ENCODE assay signal across 13 mouse cellular contexts in genomic region chr19:3334550-3334949, GRCm38 (mm10). TPM values are rescaled to one million over a fixed set of nuclear protein-coding genes. Genes with fewer than 3 reads are reported as not detected.
A peak's percentile ranks its signal among the peaks of the same experiment; 100 is the strongest.
DNase-seq lines count a peak whose midpoint lies in the region; ATAC-seq and TF ChIP-seq lines count a peak whose summit lies in the region.
"Had no signal": no experiment of that assay in that cellular context is flagged by ENCODE, and none has a peak within 500 bp of the region (broad histone marks: within the 10 kb centered on the region; RNA-seq: fewer than 3 reads in every experiment).

No protein-coding gene starts in this region.

- no peaks in the 10 kb centered on the region for H3K9me3 ChIP-seq in kidney, embryonic 14.5 days (ENCODE audit: control insufficient read depth, low read length)
- no peaks in the 10 kb centered on the region for H3K9me3 ChIP-seq in MEL (replicated peaks; ENCODE audit: insufficient read depth, low read length)
- no peaks in the 10 kb centered on the region for H3K9me3 ChIP-seq in intestine, embryonic 16.5 days (ENCODE audit: control insufficient read depth, low read length)
- H3K9me3 ChIP-seq: forebrain, embryonic 10.5 days had no signal

- H3K9ac ChIP-seq in kidney, embryonic 14.5 days (ENCODE audit: low read depth, low read length), result no peak overlapping the region
- peak overlapping the region; percentile 23 for H3K9ac ChIP-seq in MEL (ENCODE audit: control insufficient read depth, low read depth, low read length, poor library complexity, severe bottlenecking)
- 0 out of 2 replicates have a peak overlapping the region, but pooled peaks have one; percentile 14 for H3K9ac ChIP-seq in intestine, embryonic 16.5 days (ENCODE audit: low read depth, low read length)

- H3K4me1 ChIP-seq in kidney, embryonic 14.5 days (ENCODE audit: control insufficient read depth, insufficient read depth, low read length), result peaks cover 10% of the 10 kb centered on the region
- H3K4me1 ChIP-seq in MEL (ENCODE audit: control insufficient read depth in 1 of 2, insufficient read depth in 2 of 2, low read length in 2 of 2), result peaks cover 10 to 23% of the 10 kb centered on the region in 2 experiments
- peaks cover 27% of the 10 kb centered on the region for H3K4me1 ChIP-seq in intestine, embryonic 16.5 days (ENCODE audit: control insufficient read depth, insufficient read depth, low read length)

- H3K4me3 ChIP-seq in kidney, embryonic 14.5 days (ENCODE audit: low read length), result no peak overlapping the region
- 0 out of 4 replicates have a peak overlapping the region, but pooled peaks have one; percentile 1 to 24 for H3K4me3 ChIP-seq in MEL (ENCODE audit: control insufficient read depth in 1 of 2, insufficient read depth in 1 of 2, low read depth in 2 of 2, low read length in 2 of 2)
- no peak overlapping the region for H3K4me3 ChIP-seq in intestine, embryonic 16.5 days (ENCODE audit: low read length)
- H3K4me3 ChIP-seq: forebrain, embryonic 10.5 days; heart, adult 2 months; left cerebral cortex, adult 2 months had no signal

- ATAC-seq in kidney, embryonic 14.5 days (ENCODE audit: low FRiP score, low TSS enrichment), result no peak
- ATAC-seq in intestine, embryonic 16.5 days, result peak; percentile 58
- ATAC-seq in megakaryocyte progenitor cell, adult 5-6 weeks (replicated peaks; ENCODE audit: poor library complexity), result peak; percentile 66

- WGBS in kidney, embryonic 14.5 days, result 89% methylated on average over 4 of the region's 4 CpGs
- WGBS in intestine, embryonic 16.5 days, result 65% methylated on average over 4 of the region's 4 CpGs

- no peak for TF ChIP-seq RAD21 in MEL (IDR thresholded peaks at IDR 0.05; ENCODE audit: low read depth, low read length)

- peak overlapping the region; percentile 48; the same call in 1 of the 2 replicates for H3K27ac ChIP-seq in kidney, embryonic 14.5 days (ENCODE audit: low read depth, low read length)
- H3K27ac ChIP-seq in MEL (ENCODE audit: control insufficient read depth, low read depth, low read length), result peak overlapping the region; percentile 92
- peak overlapping the region; percentile 91 for H3K27ac ChIP-seq in intestine, embryonic 16.5 days (ENCODE audit: low read length)
- H3K27ac ChIP-seq: forebrain, embryonic 10.5 days; heart, adult 2 months; left cerebral cortex, adult 2 months had no signal

- H3K79me2 ChIP-seq in MEL (ENCODE audit: control insufficient read depth, insufficient read depth, low read length, poor library complexity), result no peaks in the 10 kb centered on the region

- no peak for TF ChIP-seq CTCF in MEL (IDR thresholded peaks at IDR 0.05 in 2 of 3, conservative IDR thresholded peaks at IDR 0.05 in 1 of 3; ENCODE audit: control insufficient read depth in 1 of 3, insufficient read depth in 1 of 3, low read depth in 2 of 3, low read length in 3 of 3, poor library complexity in 1 of 3, severe bottlenecking in 1 of 3)

- no peaks in the 10 kb centered on the region for H3K27me3 ChIP-seq in kidney, embryonic 14.5 days (ENCODE audit: control insufficient read depth, insufficient read depth, low read length)
- no peaks in the 10 kb centered on the region for H3K27me3 ChIP-seq in MEL (ENCODE audit: control insufficient read depth in 1 of 2, insufficient read depth in 2 of 2, low read length in 2 of 2)
- H3K27me3 ChIP-seq in intestine, embryonic 16.5 days (replicated peaks; ENCODE audit: control insufficient read depth, insufficient read depth, low read length), result no peaks in the 10 kb centered on the region

- no peak for DNase-seq in kidney, postnatal 14 days
- peak; percentile 66 for DNase-seq in MEL (ENCODE audit: low read depth, low spot score)
- no peak for DNase-seq in layer of hippocampus, adult 9-11 months
- DNase-seq in adrenal gland, adult 8-10 months, result no peak
- DNase-seq: cerebellum, adult 9-11 months; heart, adult 2 months; heart, postnatal 14 days; lung, postnatal 4 days had no signal

- no peak for TF ChIP-seq POLR2A in MEL (IDR thresholded peaks at IDR 0.05; ENCODE audit: control insufficient read depth in 1 of 2, insufficient read depth in 1 of 2, low read depth in 1 of 2, low read length in 2 of 2, poor library complexity in 1 of 2)

- no peak; a peak in 1 of 4 replicates for TF ChIP-seq EP300 in MEL (IDR thresholded peaks at IDR 0.05; ENCODE audit: low read depth in 1 of 2, low read length in 2 of 2)

- H3K36me3 ChIP-seq in kidney, embryonic 14.5 days (ENCODE audit: control insufficient read depth, insufficient read depth, low read length), result no peaks in the 10 kb centered on the region
- H3K36me3 ChIP-seq in MEL (ENCODE audit: control insufficient read depth in 1 of 2, insufficient read depth in 2 of 2, low read length in 2 of 2), result peaks cover 0 to 22% of the 10 kb centered on the region in 2 experiments; a peak in 2 of 4 replicates
- H3K36me3 ChIP-seq in intestine, embryonic 16.5 days (ENCODE audit: control insufficient read depth, insufficient read depth, low read length), result no peaks in the 10 kb centered on the region
- H3K36me3 ChIP-seq: forebrain, embryonic 10.5 days had no signal

- no peak overlapping the region for H3K4me2 ChIP-seq in kidney, embryonic 14.5 days (replicated peaks; ENCODE audit: low read depth, low read length)
- H3K4me2 ChIP-seq in intestine, embryonic 16.5 days (ENCODE audit: low read depth, low read length), result peak overlapping the region; percentile 14

TF ChIP-seq in MEL, 35 proteins besides CTCF, POLR2A, EP300 and RAD21:
- no peak for TF ChIP-seq USF2 (IDR thresholded peaks at IDR 0.05; ENCODE audit: borderline replicate concordance in 1 of 2, insufficient read depth in 1 of 2, low read depth in 1 of 2, low read length in 2 of 2)
- TF ChIP-seq GATA1 (IDR thresholded peaks at IDR 0.05; ENCODE audit: low read depth, low read length), result peak; percentile 52; the same call in 1 of the 2 replicates
- TF ChIP-seq MYC (IDR thresholded peaks at IDR 0.05; ENCODE audit: low read depth, low read length), result no peak
- TF ChIP-seq GABPA (IDR thresholded peaks at IDR 0.05; ENCODE audit: low read depth, low read length), result no peak
- no peak for TF ChIP-seq TCF12 (IDR thresholded peaks at IDR 0.05; ENCODE audit: low read depth, low read length)
- no peak for TF ChIP-seq KAT2A (conservative IDR thresholded peaks at IDR 0.05; ENCODE audit: low read depth, low read length)
- TF ChIP-seq HCFC1 (IDR thresholded peaks at IDR 0.05; ENCODE audit: low read depth, low read length), result no peak
- peak; percentile 27; the same call in 1 of the 2 replicates for TF ChIP-seq ETS1 (IDR thresholded peaks at IDR 0.05; ENCODE audit: low read depth, low read length)
- peak; percentile 69 for TF ChIP-seq NRF1 (IDR thresholded peaks at IDR 0.05; ENCODE audit: insufficient read depth, low read depth, low read length, poor library complexity, severe bottlenecking)
TF ChIP-seq in MEL: peak in this region for 3.

RNA-seq across cellular contexts. Expression of gene Cpt1a, which starts 12.4 kb away (rescaled TPM):
- 10.0 and 23.8 TPM in 2 replicates for polyA plus RNA-seq in kidney, embryonic 14.5 days (2014; fragmentation: Nextera tagmentation; extraction: Ambion mirVana)
- 16.1 and 16.2 TPM in 2 replicates for total RNA-seq in MEL (2012; rRNA removed)
- polyA plus RNA-seq in MEL (2012; ENCODE audit: insufficient read depth in 1 of 2, insufficient read length in 2 of 2, low read depth in 1 of 2, low replicate concordance in 2 of 2, missing spikeins in 1 of 2), result 10 to 100 TPM in 1 of 2 experiments, not detected in 1; 40.4 TPM
- 43.7 and 49.5 TPM in 2 replicates for polyA plus RNA-seq in intestine, embryonic 16.5 days (2015; fragmentation: Nextera tagmentation; extraction: Ambion mirVana)
- 39.8 and 45.7 TPM in 2 replicates for total RNA-seq in megakaryocyte progenitor cell, adult 5-6 weeks (2015)
- 30.7 and 34.1 TPM in 2 replicates for total RNA-seq in megakaryocyte progenitor cell, adult 5-6 weeks (2017)
- total RNA-seq in adrenal gland, adult 8-10 months (2022), result 100 to 1,000 TPM; 255 to 425 (median 320) TPM

RNA-seq across cellular contexts. Expression of gene Ighmbp2, which starts 51.7 kb away (rescaled TPM):
- 5.4 and 8.8 TPM in 2 replicates for polyA plus RNA-seq in kidney, embryonic 14.5 days (2014; fragmentation: Nextera tagmentation; extraction: Ambion mirVana)
- 10.3 and 11.7 TPM in 2 replicates for total RNA-seq in MEL (2012; rRNA removed)
- 10 to 100 TPM in 1 of 2 experiments, not detected in 1; 12.9 TPM for polyA plus RNA-seq in MEL (2012; ENCODE audit: insufficient read depth in 1 of 2, insufficient read length in 2 of 2, low read depth in 1 of 2, low replicate concordance in 2 of 2, missing spikeins in 1 of 2)
- 7.2 and 7.9 TPM in 2 replicates for polyA plus RNA-seq in intestine, embryonic 16.5 days (2015; fragmentation: Nextera tagmentation; extraction: Ambion mirVana)
- total RNA-seq in megakaryocyte progenitor cell, adult 5-6 weeks (2015), result 2.6 and 3.0 TPM in 2 replicates
- total RNA-seq in megakaryocyte progenitor cell, adult 5-6 weeks (2017), result 7.2 and 8.1 TPM in 2 replicates
- total RNA-seq in adrenal gland, adult 8-10 months (2022), result 10 to 100 TPM in 1 of 4 experiments, 1 to 10 TPM in 3; 9.5 to 11.7 (median 9.6) TPM

RNA-seq across cellular contexts. Expression of gene Mrpl21, which starts 51.8 kb away (rescaled TPM):
- polyA plus RNA-seq in kidney, embryonic 14.5 days (2014; fragmentation: Nextera tagmentation; extraction: Ambion mirVana), result 153 and 174 TPM in 2 replicates
- 122 and 145 TPM in 2 replicates for total RNA-seq in MEL (2012; rRNA removed)
- 100 to 1,000 TPM in 1 of 2 experiments, not detected in 1; 159 TPM for polyA plus RNA-seq in MEL (2012; ENCODE audit: insufficient read depth in 1 of 2, insufficient read length in 2 of 2, low read depth in 1 of 2, low replicate concordance in 2 of 2, missing spikeins in 1 of 2)
- polyA plus RNA-seq in intestine, embryonic 16.5 days (2015; fragmentation: Nextera tagmentation; extraction: Ambion mirVana), result 108 and 122 TPM in 2 replicates
- total RNA-seq in megakaryocyte progenitor cell, adult 5-6 weeks (2015), result 106 and 119 TPM in 2 replicates
- total RNA-seq in megakaryocyte progenitor cell, adult 5-6 weeks (2017), result 88.8 and 102 TPM in 2 replicates
- 10 to 100 TPM; 57.7 to 66.9 (median 65.7) TPM for total RNA-seq in adrenal gland, adult 8-10 months (2022)

RNA-seq across cellular contexts. Expression of gene Tesmin, which starts 54.1 kb away (rescaled TPM):
- 0.51 and 0.53 TPM in 2 replicates for polyA plus RNA-seq in kidney, embryonic 14.5 days (2014; fragmentation: Nextera tagmentation; extraction: Ambion mirVana)
- total RNA-seq in MEL (2012; rRNA removed), result 1.1 and 2.1 TPM in 2 replicates
- 1 to 10 TPM in 1 of 2 experiments, not detected in 1; 2.2 TPM for polyA plus RNA-seq in MEL (2012; ENCODE audit: insufficient read depth in 1 of 2, insufficient read length in 2 of 2, low read depth in 1 of 2, low replicate concordance in 2 of 2, missing spikeins in 1 of 2)
- polyA plus RNA-seq in intestine, embryonic 16.5 days (2015; fragmentation: Nextera tagmentation; extraction: Ambion mirVana), result 0.16 and 0.43 TPM in 2 replicates
- total RNA-seq in megakaryocyte progenitor cell, adult 5-6 weeks (2015), result 1.5 and 1.7 TPM in 2 replicates
- 0.10 and 1.1 TPM in 2 replicates for total RNA-seq in megakaryocyte progenitor cell, adult 5-6 weeks (2017)
- under 1 TPM; 0.23 to 0.91 (median 0.31) TPM for total RNA-seq in adrenal gland, adult 8-10 months (2022)

Comparison
In these comparisons a context has a peak if more than half of its experiments do, and no peak if none do; other contexts are left out.
1. H3K4me3 ChIP-seq: peak in MEL (2 of 2); none in kidney, embryonic 14.5 days (single experiment) and intestine, embryonic 16.5 days (single experiment).
2. RNA of gene Cpt1a, which starts 12.4 kb away (total RNA-seq): 255 to 425 TPM in adrenal gland, adult 8-10 months; 30.7 to 45.7 TPM in megakaryocyte progenitor cell, adult 5-6 weeks and 16.1 to 16.2 TPM in MEL; every median in the first group is over 4 times any median in the second.
3. Peak in every context shown above with its lines, with median percentiles within 50 percentile points of each other: H3K27ac ChIP-seq.